Mouse (Mus musculus) hindbrain, embryonic 10.5 days (tissue): ENCODE results near the gene Cd200r1. TPM values are rescaled to one million over a fixed set of nuclear protein-coding genes. Genes with fewer than 3 reads are reported as not detected.
A peak's percentile ranks its signal among the peaks of the same experiment; 100 is the strongest.

Source experiments
- DNase-seq: peaks from one replicate; pipeline ENCODE4 v3.0.0-alpha.2; 2017; ENCODE audit warnings: low spot score
- H3K27ac ChIP-seq: fragments of 300-500 bp; sonication (generic); 2 replicates; pipeline ENCODE4 v1.5.1; 2016; ENCODE audit warnings: mild to moderate bottlenecking, moderate library complexity
- H3K27me3 ChIP-seq: fragments of 300-500 bp; sonication (generic); 2 replicates; pipeline ENCODE4 v1.6.1; 2016; ENCODE audit warnings: mild to moderate bottlenecking; ENCODE audit not compliant: poor library complexity, insufficient read depth, severe bottlenecking
- H3K36me3 ChIP-seq: fragments of 300-500 bp; sonication (generic); 2 replicates; pipeline ENCODE4 v1.6.1; 2016; ENCODE audit warnings: mild to moderate bottlenecking, moderate library complexity
- H3K4me1 ChIP-seq: fragments of 300-500 bp; sonication (generic); replicated peaks from 2 replicates; pipeline ENCODE4 v1.6.1; 2016; ENCODE audit warnings: mild to moderate bottlenecking
- H3K4me3 ChIP-seq: fragments of 300-500 bp; sonication (generic); 2 replicates; pipeline ENCODE4 v1.5.1; 2016; ENCODE audit warnings: mild to moderate bottlenecking, moderate library complexity
- H3K9me3 ChIP-seq: fragments of 300-500 bp; sonication (generic); 2 replicates; pipeline ENCODE4 v1.6.1; 2016; ENCODE audit warnings: mild to moderate bottlenecking, moderate library complexity
- WGBS: fragments of 180-500 bp; shearing (Covaris S2); methylation state at CpG from one replicate; pipeline ENCODE4 v1.1.7; 2016; 5-methylcytosine and 5-hydroxymethylcytosine counted together
- polyA plus RNA-seq: library from polyadenylated mRNA; unstranded; fragments of >200 nt; fragmentation: Nextera tagmentation; extraction: Ambion mirVana; gene quantifications from 2 replicates; pipeline ENCODE4 v1.2.1, GENCODE M21; 2016

Gene Cd200r1
- 0.50 and 0.78 TPM in 2 replicates for polyA plus RNA-seq

DNA sequence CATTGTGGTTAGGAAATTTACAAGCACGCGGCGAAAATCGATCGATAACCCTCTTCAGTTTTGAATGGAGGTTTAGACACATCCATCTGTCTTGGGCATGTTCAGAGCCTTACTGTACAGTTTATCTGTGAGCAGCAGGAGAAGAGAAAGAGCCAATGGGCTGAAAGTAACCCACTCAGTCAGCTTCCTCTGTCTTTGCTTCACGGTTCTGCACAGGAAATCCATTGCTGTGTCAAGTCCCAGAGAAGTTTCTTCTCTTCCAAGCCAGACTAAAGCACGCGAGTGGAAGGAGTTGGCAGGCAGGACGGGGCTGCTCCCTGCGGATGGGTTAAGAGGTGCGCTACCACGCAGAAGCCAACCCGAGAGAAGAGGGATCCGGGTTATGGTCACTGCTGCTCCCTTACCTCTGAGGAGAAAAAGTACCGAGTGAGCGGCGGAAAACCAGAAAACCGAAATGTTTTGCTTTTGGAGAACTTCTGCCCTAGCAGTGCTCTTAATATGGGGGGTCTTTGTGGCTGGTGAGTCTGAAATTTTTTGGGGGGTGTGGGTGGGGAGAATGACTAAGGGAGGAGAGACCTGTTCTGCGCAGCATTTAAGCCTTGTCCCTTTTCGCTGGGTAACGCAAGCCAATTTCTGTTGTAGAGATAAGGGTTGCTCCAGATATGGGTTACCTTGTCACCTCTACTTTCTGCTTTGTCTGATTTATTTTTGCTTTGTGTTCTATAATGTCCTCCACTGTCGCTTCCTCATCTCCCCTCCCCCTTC is at the start of gene Cd200r1:
Cd200r1 (plus strand) TSS at position 182 of the 765 bp plus-strand sequence.
- DNase-seq = no peak
- no peaks in the 10 kb centered on the region for H3K4me1 ChIP-seq
- no peaks in the 10 kb centered on the region for H3K27me3 ChIP-seq
- H3K36me3 ChIP-seq = no peaks in the 10 kb centered on the region
- WGBS = 85% methylated on average over 22 of the region's 22 CpGs
- no peaks in the 10 kb centered on the region for H3K9me3 ChIP-seq
- H3K4me3 ChIP-seq = no peak within 1 kb of the TSS
- H3K27ac ChIP-seq = no peak within 1 kb of the TSS

DNA sequence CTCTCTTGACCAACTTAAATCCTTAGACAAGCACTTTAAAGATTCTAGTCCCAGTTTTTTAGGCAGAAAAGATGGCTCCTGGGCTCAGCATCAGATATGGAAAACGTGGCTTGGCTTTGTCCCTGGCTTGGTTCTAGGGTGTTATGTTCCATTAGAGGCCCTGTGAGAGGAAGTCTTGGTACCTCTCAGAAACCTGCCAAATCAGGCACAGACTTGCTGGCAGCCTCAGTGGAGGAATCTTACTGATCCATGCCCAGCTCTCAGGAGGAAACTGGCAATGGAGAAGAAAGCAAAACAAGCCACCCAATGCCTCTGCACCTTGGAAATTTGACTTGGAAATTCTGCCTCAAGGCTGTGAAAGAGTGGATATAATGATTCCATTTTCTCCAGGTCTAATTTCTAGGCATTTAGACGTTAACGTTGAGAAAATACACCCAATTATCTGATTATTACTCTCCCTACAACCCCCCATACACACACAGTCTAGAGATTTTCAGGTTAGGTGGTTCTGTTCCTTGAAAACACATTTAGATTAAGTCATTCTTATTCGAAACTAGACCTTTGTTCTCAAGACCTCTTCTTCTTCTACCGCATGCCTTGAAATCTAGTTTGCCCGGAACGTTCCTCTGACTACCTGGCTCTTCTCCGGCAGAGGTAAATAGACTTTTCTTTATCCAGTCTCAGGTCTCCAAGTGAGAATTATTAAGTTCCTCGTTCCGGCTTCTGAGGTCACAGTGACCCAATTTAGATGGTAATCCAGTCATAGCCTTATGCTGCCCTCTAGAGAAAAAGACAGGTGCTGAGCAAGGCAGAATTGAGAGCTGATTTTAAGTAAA is 49.0 kb upstream of the Cd200r1 start:
- WGBS = 41% methylated on average over 10 of the region's 10 CpGs
- Histone ChIP-seq H3K36me3 (peaks cover 19% of the 10 kb centered on the region), H3K9me3 (no peaks in the 10 kb centered on the region), H3K4me3 (no peak overlapping the region), H3K27ac (peak overlapping the region; percentile 78), H3K27me3 (no peaks in the 10 kb centered on the region), H3K4me1 (peaks cover 13% of the 10 kb centered on the region)
- DNase-seq = peak; percentile 33

DNA sequence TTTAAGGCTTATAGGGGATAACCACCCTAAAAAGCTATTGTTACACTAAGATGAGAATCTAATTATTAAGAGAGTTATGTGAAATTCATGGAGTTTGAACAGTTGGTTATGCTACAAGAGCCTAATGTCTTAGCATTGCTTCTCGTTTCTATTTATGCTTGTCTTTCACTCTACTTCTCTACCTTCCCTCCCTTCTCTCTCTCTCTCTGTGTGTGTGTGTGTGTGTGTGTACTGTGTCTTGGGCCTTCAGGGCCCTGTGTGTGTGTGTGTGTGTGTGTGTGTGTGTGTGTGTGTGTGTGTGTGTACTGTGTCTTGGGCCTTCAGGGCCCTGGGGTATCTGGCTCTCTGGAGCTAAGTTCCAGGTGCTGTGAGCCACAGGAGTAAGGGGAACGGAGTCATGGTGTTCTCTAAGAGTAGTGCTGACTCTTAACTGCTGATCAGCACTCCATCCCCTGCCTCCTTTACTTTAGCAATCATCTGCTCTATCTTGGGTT is 48.3 kb upstream of the Cd200r1 start:
- Histone ChIP-seq H3K36me3 (peaks cover 19% of the 10 kb centered on the region), H3K9me3 (no peaks in the 10 kb centered on the region), H3K27me3 (no peaks in the 10 kb centered on the region), H3K27ac (peak overlapping the region; percentile 56; the same call in 1 of the 2 replicates), H3K4me1 (peaks cover 13% of the 10 kb centered on the region), H3K4me3 (no peak overlapping the region)
- 84% methylated on average over 2 of the region's 2 CpGs for WGBS
- no peak for DNase-seq

DNA sequence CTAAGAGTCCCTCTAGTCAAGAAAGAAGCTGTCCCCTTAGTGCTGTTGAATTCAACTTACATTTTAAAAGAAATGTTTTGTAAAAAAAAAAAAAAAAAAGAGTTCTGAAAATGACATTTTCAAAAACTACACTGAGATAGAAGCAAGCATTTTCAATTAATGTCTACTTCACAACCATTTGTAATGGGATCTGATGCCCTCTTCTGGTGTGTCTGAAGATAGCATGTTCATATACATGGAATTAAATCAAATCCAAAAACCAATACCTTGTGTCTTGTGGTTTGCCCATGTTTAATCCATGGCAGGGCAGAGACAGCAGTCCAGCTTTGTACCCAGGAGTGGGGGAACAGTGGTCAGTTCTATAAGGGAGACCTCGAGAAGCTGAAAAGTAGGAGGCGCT is 47.7 kb upstream of the Cd200r1 start:
- Histone ChIP-seq H3K36me3 (peaks cover 19% of the 10 kb centered on the region), H3K4me1 (peaks cover 17% of the 10 kb centered on the region), H3K27ac (no peak overlapping the region), H3K27me3 (no peaks in the 10 kb centered on the region), H3K9me3 (no peaks in the 10 kb centered on the region), H3K4me3 (no peak overlapping the region)
- DNase-seq = no peak
- WGBS = 71% methylated on average over 2 of the region's 2 CpGs

DNA sequence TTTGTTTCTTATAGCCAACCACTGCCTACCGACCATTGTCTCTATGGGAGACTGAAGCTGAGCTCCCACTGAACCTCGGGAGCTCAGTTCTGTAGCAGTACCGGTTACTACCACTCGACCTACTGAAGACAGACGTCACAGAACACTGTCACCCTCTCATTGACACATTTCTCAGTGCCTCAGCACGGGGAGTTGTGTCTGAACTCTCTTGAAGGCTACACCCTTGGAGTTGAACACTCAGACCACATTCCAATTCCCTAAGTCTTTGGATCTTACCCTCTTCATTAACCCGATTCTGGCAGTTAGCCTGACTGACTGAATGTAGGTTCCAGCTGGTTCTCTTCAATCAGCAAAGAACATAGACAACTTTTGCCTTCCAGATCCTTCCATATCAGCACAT is 46.2 kb upstream of the Cd200r1 start:
- H3K9me3 ChIP-seq = no peaks in the 10 kb centered on the region
- H3K36me3 ChIP-seq = peaks cover 19% of the 10 kb centered on the region
- peaks cover 27% of the 10 kb centered on the region for H3K4me1 ChIP-seq
- no peak for DNase-seq
- H3K27ac ChIP-seq = no peak overlapping the region
- H3K27me3 ChIP-seq = no peaks in the 10 kb centered on the region
- 79% methylated on average over 7 of the region's 7 CpGs for WGBS
- H3K4me3 ChIP-seq = no peak overlapping the region

DNA sequence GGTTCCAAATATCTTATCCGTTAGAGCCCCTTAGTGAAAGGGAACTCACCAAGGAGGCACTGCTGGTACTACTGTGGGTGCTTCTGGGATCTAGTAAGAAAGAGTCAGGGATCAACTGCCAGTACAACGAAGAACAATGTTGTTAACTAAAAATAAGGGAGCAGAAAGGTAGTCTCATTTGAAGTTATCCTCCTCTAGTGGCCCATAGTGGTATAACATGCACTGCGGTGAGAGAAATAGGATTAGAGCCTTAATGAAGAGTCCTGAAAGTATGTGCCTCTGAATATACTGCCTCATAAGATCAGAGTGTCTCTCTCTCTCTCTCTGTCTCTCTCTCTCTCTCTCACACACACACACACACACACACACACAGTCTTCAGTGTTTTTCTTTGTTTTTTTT is 45.0 kb upstream of the Cd200r1 start:
- no peak for DNase-seq
- Histone ChIP-seq H3K4me1 (peaks cover 34% of the 10 kb centered on the region), H3K4me3 (no peak overlapping the region), H3K27me3 (no peaks in the 10 kb centered on the region), H3K9me3 (no peaks in the 10 kb centered on the region), H3K27ac (no peak overlapping the region), H3K36me3 (peaks cover 19% of the 10 kb centered on the region)
- 81% methylated on average over 3 of the region's 3 CpGs for WGBS

DNA sequence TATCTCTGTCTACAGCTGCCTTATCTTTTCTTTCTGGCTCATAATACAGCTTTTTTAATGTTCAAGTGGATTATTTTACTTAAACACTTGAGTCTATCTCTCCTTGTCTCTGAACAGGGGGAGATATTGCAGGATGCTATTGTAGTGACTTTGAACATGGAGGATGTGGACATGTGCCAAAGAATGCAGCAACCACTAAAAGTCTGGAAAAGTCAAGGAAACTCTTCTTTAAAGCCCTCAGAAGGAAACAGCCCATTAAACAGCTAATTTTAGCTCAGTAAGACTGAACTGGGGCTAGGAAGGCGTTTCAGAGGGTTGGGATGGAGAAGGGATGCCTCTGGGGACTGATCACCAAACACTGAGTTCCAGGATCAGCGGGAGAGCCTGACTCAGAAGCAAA is 42.9 kb upstream of the Cd200r1 start:
- Histone ChIP-seq H3K36me3 (peaks cover 27% of the 10 kb centered on the region), H3K4me3 (no peak overlapping the region), H3K4me1 (peaks cover 25% of the 10 kb centered on the region), H3K27me3 (no peaks in the 10 kb centered on the region), H3K9me3 (no peaks in the 10 kb centered on the region), H3K27ac (no peak overlapping the region)
- no peak for DNase-seq
- WGBS = 88% methylated on average over 2 of the region's 2 CpGs

DNA sequence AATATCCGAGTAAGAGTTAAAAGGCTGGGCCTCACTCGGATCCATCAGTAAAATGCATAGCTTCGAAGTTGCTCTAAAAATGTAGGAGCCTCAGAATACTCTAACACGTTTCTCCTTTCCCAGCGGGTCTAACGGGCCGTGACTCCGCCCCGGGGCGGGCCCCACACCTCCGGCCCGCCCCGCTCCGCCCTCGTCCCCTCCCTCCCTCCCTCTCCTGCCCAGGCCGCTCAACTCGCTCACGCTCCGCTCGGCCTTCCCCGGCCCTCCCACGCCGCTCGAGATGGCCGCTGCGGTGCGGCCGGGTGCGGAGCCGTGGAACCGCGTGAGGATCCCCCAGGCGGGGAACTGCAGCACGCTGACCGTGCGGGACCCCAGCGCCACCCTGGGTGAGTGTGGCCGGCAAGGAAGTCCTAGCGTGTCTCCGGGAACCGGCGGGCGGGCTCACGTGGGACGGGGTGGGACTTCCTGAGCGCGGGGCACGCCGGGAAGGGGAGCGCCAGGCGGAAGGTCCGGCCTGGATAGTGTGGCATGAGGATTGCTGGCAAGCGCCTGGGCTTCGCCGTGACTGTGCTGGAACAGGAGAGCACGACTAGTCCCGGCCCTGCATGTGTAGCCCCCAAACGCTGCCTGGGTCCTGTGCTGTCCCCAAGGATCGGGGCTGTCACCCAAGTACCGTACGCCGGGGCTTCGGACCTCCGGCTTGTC is 41.3 kb upstream of the Cd200r1 start, which contains the start of gene Nepro:
Nepro (plus strand) TSS at position 219 of the 705 bp plus-strand sequence.
- no peaks in the 10 kb centered on the region for H3K9me3 ChIP-seq
- H3K27me3 ChIP-seq = no peaks in the 10 kb centered on the region
- under 1% methylated on average over 64 of the region's 64 CpGs for WGBS
- peaks cover 37% of the 10 kb centered on the region for H3K36me3 ChIP-seq
- peak within 1 kb of the TSS; percentile 87 for H3K4me3 ChIP-seq
- H3K27ac ChIP-seq = peak within 1 kb of the TSS; percentile 98
- H3K4me1 ChIP-seq = peaks cover 25% of the 10 kb centered on the region
- peak; percentile 96 for DNase-seq

DNA sequence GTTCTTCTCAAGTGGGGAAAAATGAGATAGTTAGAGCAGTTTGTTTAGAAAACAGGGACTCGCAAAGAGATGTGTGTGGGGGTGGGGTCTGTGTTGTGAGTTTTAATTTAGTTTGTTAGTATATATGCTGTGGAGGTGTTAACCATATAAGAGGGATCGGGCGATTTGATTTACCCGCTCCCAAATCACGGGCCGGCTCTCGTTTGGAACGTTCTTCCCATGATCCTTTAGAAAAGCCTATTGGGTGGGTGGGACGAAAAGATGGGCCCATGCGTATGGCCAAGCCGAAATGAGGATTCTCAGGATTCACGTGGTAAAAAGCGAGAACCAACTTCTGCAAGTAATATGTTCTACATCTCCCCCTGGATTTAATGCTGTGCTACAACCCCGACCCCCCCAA is 40.7 kb upstream of the Cd200r1 start:
- DNase-seq = peak; percentile 73
- under 1% methylated on average over 14 of the region's 14 CpGs for WGBS
- Histone ChIP-seq H3K4me3 (peak overlapping the region; percentile 87), H3K4me1 (peaks cover 25% of the 10 kb centered on the region), H3K36me3 (peaks cover 37% of the 10 kb centered on the region), H3K27me3 (no peaks in the 10 kb centered on the region), H3K27ac (peak overlapping the region; percentile 98), H3K9me3 (no peaks in the 10 kb centered on the region)

DNA sequence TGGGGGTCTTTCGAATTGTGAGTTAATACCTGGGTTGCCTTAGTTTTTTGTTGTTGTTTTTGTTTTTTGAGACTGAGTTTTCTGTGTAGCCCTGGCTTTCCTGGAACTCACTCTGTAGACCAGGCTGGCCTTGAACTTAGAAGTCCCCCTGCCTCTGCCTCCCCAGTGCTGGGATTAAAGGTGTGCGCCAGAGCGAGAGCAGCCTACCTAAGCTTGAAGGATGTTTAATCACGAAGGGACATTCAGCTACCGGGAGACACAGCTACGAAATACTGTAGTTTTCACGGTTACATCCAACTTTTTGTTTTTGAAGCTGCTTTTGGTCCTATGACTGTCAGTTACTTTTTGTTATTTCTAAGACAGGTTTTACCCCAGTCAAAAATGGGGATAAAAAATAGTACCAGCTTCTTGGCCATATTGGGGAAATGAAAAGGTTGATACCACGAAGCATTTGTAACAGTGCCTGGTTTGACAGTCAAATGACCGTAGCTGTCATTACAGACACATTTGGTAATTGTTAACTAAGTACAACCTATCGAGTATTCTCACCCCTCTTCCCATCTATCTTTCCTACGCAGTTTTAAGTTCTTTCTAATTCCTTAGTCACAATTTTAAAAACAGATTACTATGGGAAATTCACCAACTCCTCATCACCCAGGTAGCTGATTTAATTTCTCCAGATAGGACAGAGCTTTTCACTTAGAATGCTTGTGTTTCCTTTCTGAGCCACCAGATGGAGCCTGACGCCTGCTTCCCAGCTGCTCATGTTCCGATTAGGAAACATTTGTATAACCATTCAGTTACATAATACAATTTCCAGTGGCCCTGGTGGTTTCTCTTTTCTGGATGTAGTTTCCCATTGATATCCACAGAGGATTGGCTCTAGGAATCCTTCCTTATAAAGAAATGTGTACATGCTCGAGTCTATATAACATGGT is 40.0 kb upstream of the Cd200r1 start:
- DNase-seq = peak; percentile 55
- Histone ChIP-seq H3K4me1 (peaks cover 25% of the 10 kb centered on the region), H3K9me3 (no peaks in the 10 kb centered on the region), H3K4me3 (peak overlapping the region; percentile 87), H3K36me3 (peaks cover 37% of the 10 kb centered on the region), H3K27me3 (no peaks in the 10 kb centered on the region), H3K27ac (peak overlapping the region; percentile 98)
- 50% methylated on average over 14 of the region's 14 CpGs for WGBS

DNA sequence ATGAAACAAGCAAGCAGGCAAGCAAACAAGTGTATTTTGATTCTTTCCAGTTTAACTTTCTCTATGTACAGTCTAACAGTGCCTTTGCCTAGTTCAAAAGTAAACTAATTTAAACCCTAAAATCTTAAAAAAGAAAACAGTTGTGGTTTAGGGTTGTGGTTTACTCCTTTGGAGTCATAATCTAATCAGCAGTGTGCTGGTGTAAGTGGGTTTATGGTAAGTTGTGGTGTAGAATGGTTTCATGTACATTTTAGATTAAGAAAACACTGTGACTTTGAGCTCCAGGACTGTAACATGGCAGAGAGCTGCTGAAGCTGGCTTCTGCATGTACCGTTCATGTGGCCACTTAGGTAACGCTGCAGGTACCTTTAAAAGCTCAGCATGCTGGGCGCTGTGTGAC is 38.0 kb upstream of the Cd200r1 start:
- Histone ChIP-seq H3K9me3 (no peaks in the 10 kb centered on the region), H3K27ac (no peak overlapping the region), H3K36me3 (peaks cover 57% of the 10 kb centered on the region), H3K4me1 (peaks cover 24% of the 10 kb centered on the region), H3K4me3 (no peak overlapping the region), H3K27me3 (no peaks in the 10 kb centered on the region)
- no peak for DNase-seq
- 99% methylated on average over 3 of the region's 3 CpGs for WGBS

DNA sequence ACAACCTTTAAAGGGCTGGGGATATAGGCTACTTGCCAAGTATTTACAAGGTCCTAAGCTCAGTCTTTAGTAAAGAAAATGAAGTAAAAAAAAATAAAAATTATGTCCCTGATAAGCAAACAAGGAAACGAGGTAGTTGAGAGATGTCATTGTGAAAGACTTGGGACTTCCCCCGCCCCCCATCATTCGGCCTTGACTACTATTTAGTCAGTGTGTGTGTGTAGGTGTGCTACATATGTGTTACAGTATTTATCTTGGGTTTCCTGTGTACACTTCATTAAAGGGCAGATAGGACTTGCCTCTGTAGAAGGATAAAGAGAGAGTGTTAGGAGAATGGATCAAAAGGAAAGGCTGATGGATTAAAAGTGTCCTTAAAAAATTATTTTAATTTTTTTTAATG is 31.5 kb upstream of the Cd200r1 start:
- H3K9me3 ChIP-seq = no peaks in the 10 kb centered on the region
- no peaks in the 10 kb centered on the region for H3K4me1 ChIP-seq
- H3K4me3 ChIP-seq = no peak overlapping the region
- no peaks in the 10 kb centered on the region for H3K27me3 ChIP-seq
- 90% methylated on average over 3 of the region's 3 CpGs for WGBS
- no peak for DNase-seq
- no peak overlapping the region for H3K27ac ChIP-seq
- H3K36me3 ChIP-seq = peaks cover 100% of the 10 kb centered on the region
